Mouse (Mus musculus) testis, adult 2 months (tissue): Measurements from ENCODE around the gene Rin3.

ENCODE experiments used
- CTCF ChIP-seq: fragments of 200-500 bp; IDR thresholded peaks from 2 replicates; pipeline ENCODE4 v1.5.1; 2012; ENCODE audit warnings: low read depth, mild to moderate bottlenecking, inconsistent platforms, low read length, moderate library complexity; ENCODE audit not compliant: control insufficient read depth, insufficient read depth, insufficient replicate concordance
- POLR2A ChIP-seq: fragments of 200-500 bp; IDR thresholded peaks from 2 replicates; pipeline ENCODE4 v1.6.1; 2012; ENCODE audit warnings: low read depth, mild to moderate bottlenecking, inconsistent platforms, low read length, moderate library complexity; ENCODE audit not compliant: control insufficient read depth

DNA sequence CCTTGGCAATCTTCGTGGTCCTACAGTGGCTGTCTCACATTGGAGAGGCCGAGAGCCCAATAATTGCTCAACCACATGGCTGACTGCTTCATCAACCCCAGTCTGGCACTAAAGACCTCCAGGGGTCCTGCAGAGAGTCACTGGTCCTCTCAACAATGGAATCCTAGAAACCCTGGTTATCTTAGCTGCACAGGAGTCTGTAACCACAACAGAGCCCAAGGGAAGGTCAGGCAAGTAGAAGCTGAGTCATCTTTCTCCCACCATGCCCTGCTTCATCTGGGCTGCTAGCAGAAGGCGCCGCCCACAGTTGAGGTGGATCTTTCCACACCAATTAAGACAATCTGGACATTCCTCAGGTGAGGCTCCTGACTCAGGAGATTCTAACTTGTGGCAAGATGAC lies 76.5 kb downstream of the Rin3 start:
- TF ChIP-seq CTCF (no peak), POLR2A (no peak)
